Mouse (Mus musculus): ENCODE measurements around the gene Uhrf1. TPM values are rescaled to one million over a fixed set of nuclear protein-coding genes. Genes with fewer than 3 reads are reported as not detected.

The Uhrf1 gene
- polyA plus RNA-seq, 1 experiment from 2014 or later = 147 TPM

- ATAC-seq (ENCODE audit: insufficient read depth) (peak; percentile 48), DNase-seq (peak; percentile 56)
- 26% methylated on average over 13 of the region's 13 CpGs for WGBS
Measured at GRCm38 (mm10) chr17:56302363-56302996, 641 bp upstream of the Uhrf1 start.

GRCm38 (mm10) chr17:56303847-56304586 lies 896 bp downstream of the Uhrf1 start:
- Histone ChIP-seq H3K9me3 (ENCODE audit: low read depth, low read length) (no peaks in the 10 kb centered on the region), H3K4me2 (peak overlapping the region; percentile 99), H3K27me3 (ENCODE audit: insufficient read depth, low read length) (no peaks in the 10 kb centered on the region), H3K27ac (ENCODE audit: low read depth) (peak overlapping the region; percentile 97), H3K9ac (peak overlapping the region; percentile 86), H3K36me3 (ENCODE audit: insufficient read depth) (peaks cover 40% of the 10 kb centered on the region), H3K4me3 (ENCODE audit: low read depth, low read length) (peak overlapping the region; percentile 84), H3K4me1 (ENCODE audit: insufficient read depth) (peaks cover 16% of the 10 kb centered on the region; the same call in 1 of the 2 replicates)
- WGBS = under 1% methylated on average over 68 of the region's 68 CpGs
- DNase-seq (peak; percentile 99), ATAC-seq (ENCODE audit: insufficient read depth) (peak; percentile 83)
- no peak for TF ChIP-seq CTCF (IDR thresholded peaks at IDR 0.05; ENCODE audit: low read depth)

More at GRCm38 (mm10) chr17:56302363-56302996, 641 bp upstream of the Uhrf1 start:
- Histone ChIP-seq H3K27ac (ENCODE audit: low read depth) (peak overlapping the region; percentile 97), H3K27me3 (ENCODE audit: insufficient read depth, low read length) (no peaks in the 10 kb centered on the region), H3K9ac (peak overlapping the region; percentile 86), H3K4me2 (peak overlapping the region; percentile 99), H3K4me3 (ENCODE audit: low read depth, low read length) (peak overlapping the region; percentile 84), H3K4me1 (ENCODE audit: insufficient read depth) (peaks cover 13% of the 10 kb centered on the region; the same call in 1 of the 2 replicates), H3K9me3 (ENCODE audit: low read depth, low read length) (no peaks in the 10 kb centered on the region), H3K36me3 (ENCODE audit: insufficient read depth) (peaks cover 26% of the 10 kb centered on the region)
- no peak for TF ChIP-seq CTCF (IDR thresholded peaks at IDR 0.05; ENCODE audit: low read depth)

GRCm38 (mm10) chr17:56304718-56305117 lies 1.6 kb downstream of the Uhrf1 start:
- Histone ChIP-seq H3K27me3 (ENCODE audit: insufficient read depth, low read length) (no peaks in the 10 kb centered on the region), H3K36me3 (ENCODE audit: insufficient read depth) (peaks cover 47% of the 10 kb centered on the region), H3K4me1 (ENCODE audit: insufficient read depth) (peaks cover 16% of the 10 kb centered on the region; the same call in 1 of the 2 replicates), H3K4me2 (peak overlapping the region; percentile 99), H3K9me3 (ENCODE audit: low read depth, low read length) (no peaks in the 10 kb centered on the region), H3K9ac (peak overlapping the region; percentile 86), H3K4me3 (ENCODE audit: low read depth, low read length) (peak overlapping the region; percentile 84), H3K27ac (ENCODE audit: low read depth) (peak overlapping the region; percentile 63)
- TF ChIP-seq CTCF (IDR thresholded peaks at IDR 0.05; ENCODE audit: low read depth) = no peak
- no peak for ATAC-seq (ENCODE audit: insufficient read depth)
- WGBS = 4% methylated on average over 11 of the region's 11 CpGs
- no peak for DNase-seq

GRCm38 (mm10) chr17:56305156-56305555 lies 2.0 kb downstream of the Uhrf1 start:
- Histone ChIP-seq H3K4me1 (ENCODE audit: insufficient read depth) (peaks cover 16% of the 10 kb centered on the region; the same call in 1 of the 2 replicates), H3K27ac (ENCODE audit: low read depth) (peak overlapping the region; percentile 63), H3K4me2 (peak overlapping the region; percentile 99), H3K4me3 (ENCODE audit: low read depth, low read length) (peak overlapping the region; percentile 84), H3K27me3 (ENCODE audit: insufficient read depth, low read length) (no peaks in the 10 kb centered on the region), H3K9me3 (ENCODE audit: low read depth, low read length) (no peaks in the 10 kb centered on the region), H3K9ac (peak overlapping the region; percentile 86), H3K36me3 (ENCODE audit: insufficient read depth) (peaks cover 51% of the 10 kb centered on the region)
- WGBS = 14% methylated on average over 9 of the region's 9 CpGs
- DNase-seq = peak; percentile 31
- no peak for TF ChIP-seq CTCF (IDR thresholded peaks at IDR 0.05; ENCODE audit: low read depth)
- no peak for ATAC-seq (ENCODE audit: insufficient read depth)

DNA sequence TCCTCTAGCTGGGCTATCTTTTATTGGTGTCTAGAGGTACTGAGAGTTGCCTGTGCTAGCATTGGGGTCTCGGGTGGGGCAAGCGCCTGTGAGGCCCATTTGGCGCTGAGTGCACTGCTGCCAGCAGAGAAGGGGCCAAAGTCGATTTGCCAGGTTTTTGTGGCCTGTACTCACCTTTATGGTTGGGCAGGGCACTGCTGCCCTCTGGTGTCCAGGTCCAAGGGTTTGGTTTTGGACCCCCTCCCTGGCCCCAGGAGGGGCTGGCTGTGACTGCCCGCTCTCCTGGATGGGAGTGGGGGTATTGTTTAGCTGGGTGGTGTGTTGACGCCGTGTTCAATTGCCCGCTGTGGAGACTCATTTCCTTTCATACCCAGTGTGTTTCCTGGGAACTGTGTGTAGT lies 2.7 kb downstream of the Uhrf1 start:
- Histone ChIP-seq H3K9me3 (ENCODE audit: low read depth, low read length) (no peaks in the 10 kb centered on the region), H3K4me1 (ENCODE audit: insufficient read depth) (peaks cover 16% of the 10 kb centered on the region; the same call in 1 of the 2 replicates), H3K27ac (ENCODE audit: low read depth) (0 out of 2 replicates have a peak overlapping the region, but pooled peaks have one; percentile 63), H3K9ac (peak overlapping the region; percentile 86; the same call in 1 of the 2 replicates), H3K4me2 (peak overlapping the region; percentile 99), H3K27me3 (ENCODE audit: insufficient read depth, low read length) (no peaks in the 10 kb centered on the region), H3K36me3 (ENCODE audit: insufficient read depth) (peaks cover 58% of the 10 kb centered on the region), H3K4me3 (ENCODE audit: low read depth, low read length) (peak overlapping the region; percentile 84)
- 55% methylated on average over 8 of the region's 8 CpGs for WGBS
- TF ChIP-seq CTCF (IDR thresholded peaks at IDR 0.05; ENCODE audit: low read depth) = peak; percentile 51; the same call in 1 of the 2 replicates
- ATAC-seq (ENCODE audit: insufficient read depth) (no peak), DNase-seq (peak; percentile 43)

GRCm38 (mm10) chr17:56308088-56308487 lies 5.0 kb downstream of the Uhrf1 start:
- no peak for TF ChIP-seq CTCF (IDR thresholded peaks at IDR 0.05; ENCODE audit: low read depth)
- Histone ChIP-seq H3K4me3 (ENCODE audit: low read depth, low read length) (peak overlapping the region; percentile 8; the same call in 1 of the 2 replicates), H3K36me3 (ENCODE audit: insufficient read depth) (peaks cover 81% of the 10 kb centered on the region), H3K27me3 (ENCODE audit: insufficient read depth, low read length) (no peaks in the 10 kb centered on the region), H3K4me1 (ENCODE audit: insufficient read depth) (peaks cover 8% of the 10 kb centered on the region; the same call in 1 of the 2 replicates), H3K9ac (peak overlapping the region; percentile 37; the same call in 1 of the 2 replicates), H3K27ac (ENCODE audit: low read depth) (peak overlapping the region; percentile 60), H3K4me2 (peak overlapping the region; percentile 32), H3K9me3 (ENCODE audit: low read depth, low read length) (no peaks in the 10 kb centered on the region)
- DNase-seq (peak; percentile 73), ATAC-seq (ENCODE audit: insufficient read depth) (peak; percentile 2; the same call in 1 of the 2 replicates)
- WGBS = 55% methylated on average over 6 of the region's 6 CpGs

Data from lung, embryonic 14.5 days (tissue).